Mouse (Mus musculus) adrenal gland, adult 18-20 months (tissue): ENCODE data around the gene Olfr718-ps1. TPM values are rescaled to one million over a fixed set of nuclear protein-coding genes. Genes with fewer than 3 reads are reported as not detected.

Source experiments
- DNase-seq, 2 experiments: peaks; one replicate each; pipeline ENCODE4 v3.0.0; 2021 to 2022; ENCODE audit warnings: low spot score in 2 of 2
- microRNA-seq, 2 experiments: library from miRNA; unstranded; fragments of <30 nt; microRNA quantifications; one replicate each; pipeline ENCODE4 v1.2.0; 2021; ENCODE audit warnings: borderline number of aligned reads in 2 of 2
- total RNA-seq, 2 experiments: library from RNA; stranded (reverse); gene quantifications; 1 replicate in 1 of 2; 2 replicates in 1 of 2; pipeline ENCODE4 v1.2.3; 2021

The Olfr718-ps1 gene
- total RNA-seq, 2 experiments from 2014 or later, result not detected

DNA sequence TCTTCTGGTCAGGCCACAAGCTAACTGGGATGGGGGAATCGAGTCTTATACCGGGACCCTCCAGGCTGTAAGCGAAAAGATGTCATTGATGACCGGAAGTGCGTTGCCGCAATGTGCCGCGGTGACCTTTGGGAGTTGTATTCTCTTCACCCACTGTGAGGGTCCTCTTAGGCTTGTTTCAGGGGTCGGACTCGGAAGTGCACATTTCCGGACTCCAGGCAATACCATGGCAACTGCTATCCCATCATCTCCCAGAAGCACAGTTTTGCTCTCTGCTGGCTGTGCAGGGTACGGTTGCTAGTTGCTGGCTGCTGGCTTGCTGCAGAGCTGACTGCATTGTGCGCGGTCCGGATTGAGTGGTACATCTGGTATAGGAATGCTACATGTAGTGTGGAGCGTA, 18.3 kb downstream of the Olfr718-ps1 start:
- no peak for DNase-seq

DNA sequence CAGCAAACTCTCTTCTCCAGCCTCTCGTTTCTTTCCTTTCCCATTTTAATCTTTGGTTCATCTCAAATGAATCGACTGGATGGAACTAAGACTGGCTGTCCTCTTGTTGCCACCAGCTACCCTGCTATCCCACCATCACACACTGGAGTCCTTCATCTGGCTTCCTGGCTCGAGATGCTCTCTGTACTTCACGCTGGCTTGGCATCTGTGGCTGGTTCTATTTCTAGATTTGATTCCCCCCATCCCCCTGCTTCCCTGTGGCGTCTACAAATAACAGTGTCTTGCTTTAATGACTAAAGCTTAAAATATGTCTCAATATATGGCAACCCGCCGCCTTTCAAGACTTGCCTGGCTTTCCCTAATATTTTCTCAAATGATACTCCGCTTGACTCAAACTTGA, 19.5 kb downstream of the Olfr718-ps1 start:
- DNase-seq, result no peak

DNA sequence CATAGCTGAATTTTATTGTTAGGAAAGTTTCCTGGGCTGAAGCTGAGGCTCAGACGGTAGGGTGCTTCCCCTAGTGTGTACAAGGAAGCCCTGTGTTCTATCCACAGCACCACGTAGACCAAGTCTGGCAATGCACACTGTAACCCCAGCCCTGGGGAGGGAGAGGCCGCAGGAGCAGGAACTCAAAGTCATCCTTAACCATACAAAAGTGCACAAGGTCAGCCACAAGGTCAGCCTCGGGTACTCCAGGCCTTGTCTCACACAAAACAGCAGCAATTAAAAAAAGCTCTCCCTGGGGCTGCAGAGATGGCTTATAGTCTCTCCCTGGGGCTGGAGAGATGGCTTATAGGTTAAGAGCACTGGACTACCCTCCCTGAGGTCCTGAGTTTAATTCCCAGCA, 20.5 kb downstream of the Olfr718-ps1 start:
- DNase-seq, result no peak

DNA sequence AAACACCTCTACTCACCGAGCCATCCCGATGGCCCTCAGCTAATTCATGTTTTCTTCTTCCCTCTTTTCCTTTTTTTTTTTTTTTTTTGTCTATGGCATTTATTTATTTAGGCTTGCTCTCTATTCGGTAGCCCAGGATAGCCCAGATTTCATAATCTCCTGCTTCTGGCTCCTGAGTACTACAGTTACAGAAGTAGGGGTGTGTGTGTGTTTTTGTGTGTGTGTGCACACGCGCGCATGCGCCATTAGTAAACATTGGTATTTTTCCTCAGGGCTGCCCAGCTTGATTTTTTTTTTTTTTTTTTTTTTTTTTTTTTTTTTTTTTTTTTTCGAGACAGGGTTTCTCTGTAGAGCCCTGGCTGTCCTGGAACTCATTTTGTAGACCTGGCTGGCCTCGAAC, 21.3 kb downstream of the Olfr718-ps1 start:
- DNase-seq, result no peak

DNA sequence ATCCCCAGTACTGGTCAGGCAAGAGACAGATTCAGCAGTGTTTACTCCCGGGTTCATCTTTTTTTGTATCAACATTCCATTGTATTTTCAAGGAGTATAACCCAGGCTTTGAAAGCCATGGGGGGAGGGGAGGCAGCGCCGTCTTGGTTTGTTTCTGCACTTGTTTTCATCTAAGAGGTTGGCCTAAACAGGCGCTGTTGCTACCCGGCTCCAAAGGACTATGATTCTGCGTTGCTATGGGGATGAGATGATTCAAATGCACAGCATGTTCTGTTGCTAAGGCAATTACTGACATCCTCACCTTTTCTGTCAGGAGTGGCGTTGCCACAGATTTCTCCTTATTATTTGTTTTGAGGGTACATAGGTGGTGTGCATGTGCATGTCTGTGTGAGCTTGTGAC, 21.8 kb downstream of the Olfr718-ps1 start:
- no peak for DNase-seq

DNA sequence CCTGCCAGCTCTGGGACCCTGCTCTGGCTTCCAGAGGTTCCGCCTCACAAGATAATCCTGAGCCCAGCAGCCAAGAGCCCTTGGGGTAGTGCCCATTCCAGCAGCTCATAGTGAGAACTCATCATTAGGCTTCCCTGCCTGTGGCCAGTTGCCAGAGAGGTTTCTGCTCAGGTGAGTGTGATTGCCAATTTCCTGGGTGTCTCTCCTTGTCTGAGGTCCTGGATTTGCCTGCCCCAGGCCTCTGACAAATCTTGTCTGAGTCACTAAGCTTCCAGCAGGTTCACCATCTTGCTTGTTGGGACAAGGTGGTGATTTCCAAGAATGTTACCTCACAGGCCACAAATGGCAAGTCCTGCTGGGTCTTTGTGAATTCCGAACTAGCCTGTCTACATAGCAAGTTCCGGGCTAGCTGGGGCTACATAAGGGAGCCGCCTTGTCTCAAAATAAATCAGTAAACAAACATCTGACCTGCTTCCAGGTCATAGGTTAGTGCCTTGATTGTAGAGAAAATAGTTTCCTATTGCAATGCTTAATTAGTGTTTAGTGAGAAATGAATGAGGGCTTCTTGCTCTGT, 22.5 kb downstream of the Olfr718-ps1 start:
- DNase-seq, result no peak

DNA sequence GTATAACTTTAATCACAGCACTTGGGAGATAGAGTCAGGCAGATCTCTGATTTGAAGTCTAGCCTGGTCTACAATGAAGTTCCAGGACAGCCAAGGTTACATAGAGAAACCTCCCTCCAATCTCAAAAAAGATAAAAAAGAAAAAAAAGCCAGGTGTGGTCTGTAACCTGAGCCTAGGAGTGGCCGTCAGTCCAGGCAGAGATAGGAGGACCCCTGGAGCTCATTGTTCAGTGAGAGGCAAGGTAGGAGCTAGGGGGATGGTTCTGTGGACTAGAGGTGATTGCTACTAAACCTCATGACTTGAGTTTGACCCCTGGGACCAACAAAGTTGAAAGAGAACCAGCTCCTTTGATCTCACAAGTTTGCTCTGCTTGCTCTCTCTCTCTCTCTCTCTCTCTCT, 24.7 kb downstream of the Olfr718-ps1 start:
- DNase-seq, result no peak

DNA sequence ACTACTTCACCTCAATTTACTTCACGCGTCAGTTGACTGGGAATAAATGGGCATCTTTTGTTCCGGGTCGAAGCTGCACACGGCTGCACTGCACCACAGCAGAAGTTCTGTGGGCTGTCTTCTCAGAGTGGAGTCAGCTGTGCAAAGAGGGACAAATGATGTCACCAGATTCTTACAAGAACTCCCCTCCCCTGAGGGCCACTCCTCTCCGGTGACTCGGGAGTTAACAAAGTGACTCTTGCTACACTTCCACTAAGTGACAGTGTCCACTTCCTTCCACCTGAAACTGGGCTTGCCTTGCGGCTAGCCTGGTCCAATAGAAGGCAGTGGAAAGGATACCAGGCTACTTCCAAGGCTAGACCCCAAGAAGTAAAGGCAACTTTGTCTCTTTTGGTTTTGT, 25.3 kb downstream of the Olfr718-ps1 start:
- DNase-seq, result no peak

DNA sequence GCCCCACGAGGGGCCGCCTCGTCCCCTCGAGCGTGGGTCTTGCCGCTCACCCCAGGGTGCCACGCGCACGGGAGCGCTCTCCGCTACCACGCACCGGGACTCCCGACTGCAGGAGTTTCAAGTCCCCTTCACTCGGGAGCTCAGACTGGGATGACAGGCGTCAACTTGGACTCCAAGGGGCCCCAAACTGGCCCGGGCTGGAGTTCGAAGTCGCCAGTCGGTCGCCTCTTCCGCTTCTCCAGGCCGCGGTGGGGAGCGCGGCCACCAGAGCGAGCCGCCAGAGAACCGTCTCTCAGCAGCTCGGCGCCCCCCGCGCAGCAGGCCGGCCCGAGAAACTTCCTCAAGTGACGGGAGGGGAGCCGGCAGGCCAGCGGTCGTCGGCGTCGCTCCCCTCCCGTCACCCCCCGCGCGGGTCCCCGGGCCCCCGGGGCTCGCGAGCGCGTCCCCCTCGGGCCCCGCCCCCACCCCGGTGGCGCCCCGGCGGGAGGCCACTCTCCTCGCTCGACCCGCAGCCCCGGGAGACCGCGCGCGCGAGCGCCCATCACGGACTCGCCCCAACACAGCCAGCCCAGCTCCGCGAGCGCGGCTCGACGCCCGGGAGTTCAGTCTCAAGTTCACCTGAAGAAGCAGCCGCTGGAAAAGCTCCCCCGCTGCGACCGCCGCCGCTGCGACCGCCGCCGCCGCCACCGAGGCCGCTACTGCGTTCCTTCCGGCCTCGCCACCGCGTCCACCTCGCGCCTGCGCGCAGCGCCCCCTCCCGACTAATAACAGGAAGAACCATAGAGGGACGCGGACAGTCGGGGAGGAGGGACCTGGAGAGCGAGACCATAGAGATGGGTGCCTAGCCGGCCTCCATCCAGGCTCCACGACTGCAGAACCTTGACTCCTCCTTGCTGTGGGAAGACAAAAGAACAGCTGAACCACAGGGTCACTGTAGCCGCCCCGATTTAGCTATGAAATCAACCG, 34.8 kb downstream of the Olfr718-ps1 start, which contains the start of gene Rnf216:
Gene Rnf216, minus strand, starts transcription at position 714 of the 966 bp plus-strand sequence.
- DNase-seq, result peak; percentile 90 to 94

DNA sequence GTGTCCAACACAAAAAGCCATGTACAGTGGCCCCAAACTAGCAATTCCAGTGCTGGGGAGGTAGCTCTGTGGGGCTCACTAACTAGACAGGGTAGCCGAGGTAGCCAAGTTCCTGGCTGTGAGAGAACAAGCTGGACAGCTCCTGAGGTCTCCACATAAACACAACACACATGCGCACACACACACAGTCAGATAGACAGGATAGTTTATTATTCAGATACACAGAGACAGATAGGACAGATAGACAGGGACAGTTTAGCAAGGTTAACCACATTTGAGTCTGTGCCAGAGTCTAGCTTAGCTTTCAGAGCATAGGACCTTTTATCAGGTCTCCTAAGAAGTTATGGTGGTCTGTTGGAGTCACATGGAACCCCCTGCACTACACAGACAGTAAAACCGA, 40.5 kb downstream of the Olfr718-ps1 start:
- no peak for DNase-seq

DNA sequence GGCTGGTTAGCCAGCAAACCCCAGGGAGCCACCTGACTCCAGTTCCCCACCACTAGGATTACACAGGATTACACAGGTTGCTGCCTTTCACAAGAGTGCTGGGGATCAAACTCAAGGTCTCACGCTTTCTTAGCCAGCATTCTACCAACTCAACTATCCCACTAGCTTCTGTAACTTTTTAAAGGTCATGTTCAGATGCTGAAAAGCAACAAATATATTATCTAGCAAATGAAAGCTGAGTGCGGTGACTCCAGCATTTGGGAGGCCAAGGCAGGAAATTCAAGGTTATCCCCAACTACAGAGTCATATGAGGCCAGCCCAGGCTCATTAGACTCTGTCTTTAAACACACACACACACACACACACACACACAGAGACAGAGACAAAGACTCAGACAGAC, 44.1 kb downstream of the Olfr718-ps1 start:
- DNase-seq, result peak in 1 of 2 experiments; percentile 22

DNA sequence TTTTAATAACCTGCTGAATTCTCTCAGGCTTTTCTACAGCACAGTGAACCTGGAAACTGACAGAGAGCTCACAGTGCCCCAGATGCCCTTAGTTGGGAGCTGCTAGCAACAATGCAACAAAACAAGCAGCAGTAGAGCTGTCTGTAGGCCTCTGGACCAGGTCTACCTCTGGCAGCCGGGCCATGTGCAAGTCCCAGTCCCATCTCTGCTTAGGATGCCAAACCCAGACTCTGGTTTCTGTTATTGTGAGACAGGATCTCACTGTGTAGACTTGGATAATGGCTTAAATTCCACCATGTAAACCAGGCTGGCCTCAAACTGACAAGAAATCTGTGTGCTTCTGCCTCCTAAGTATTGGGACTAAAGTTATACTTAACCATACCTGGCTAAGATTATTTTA, 45.8 kb downstream of the Olfr718-ps1 start:
- no peak for DNase-seq

DNA sequence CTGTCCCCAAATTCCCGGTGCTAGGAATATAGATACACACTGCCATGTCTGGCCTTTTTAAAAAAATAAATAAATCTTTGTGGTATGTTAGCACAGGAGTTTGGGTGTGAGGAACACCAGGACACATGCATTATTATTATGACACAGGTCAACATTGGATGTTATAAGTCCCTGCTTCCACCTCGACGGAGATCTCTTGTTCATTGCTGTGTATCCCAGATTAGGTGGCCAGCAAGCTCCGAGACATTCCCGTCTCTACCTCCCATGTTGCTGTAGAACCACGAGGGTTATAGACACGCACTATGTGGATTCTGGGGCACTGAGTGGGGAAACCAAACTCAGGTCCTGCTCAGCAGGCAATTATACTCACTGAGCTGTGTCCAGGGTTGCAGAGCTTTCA, 52.1 kb downstream of the Olfr718-ps1 start:
- DNase-seq, result no peak

DNA sequence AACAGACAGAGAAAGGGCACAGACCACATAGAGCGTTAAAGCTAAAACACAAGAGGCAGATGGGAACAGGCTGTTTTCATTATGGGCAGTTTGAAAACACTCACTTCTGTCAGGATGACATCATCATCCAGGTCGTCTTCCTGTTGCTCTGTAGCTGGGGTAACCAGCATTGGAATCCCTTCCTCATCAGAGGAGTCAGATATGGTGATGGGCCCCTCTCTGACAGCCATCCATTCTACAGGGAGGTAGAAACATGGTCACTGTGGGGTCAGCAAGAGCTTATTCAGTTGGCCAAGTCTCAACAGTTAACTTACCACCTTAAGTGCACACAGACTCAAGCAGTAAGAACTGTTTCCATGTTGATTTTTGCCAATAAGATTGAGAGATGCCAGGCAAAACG, 54.5 kb downstream of the Olfr718-ps1 start:
- no peak for DNase-seq

DNA sequence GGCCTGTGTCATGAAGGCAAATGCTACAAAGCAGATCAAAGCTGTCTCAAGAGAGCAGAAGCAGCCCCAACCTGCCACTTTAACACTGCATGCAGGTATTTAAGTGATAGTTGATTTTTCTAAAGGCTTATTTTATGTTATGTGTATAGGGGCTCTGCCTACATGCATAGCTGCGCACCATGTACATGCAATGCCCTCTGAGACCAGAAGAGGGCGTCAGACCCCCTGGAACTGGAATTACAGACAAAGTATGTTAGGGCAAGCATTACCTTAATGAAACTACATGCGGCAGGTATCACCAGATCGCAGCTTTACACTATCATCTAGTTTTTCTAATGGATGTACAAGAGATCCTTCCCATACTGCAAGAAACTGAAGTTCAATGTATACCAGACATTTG, 62.5 kb downstream of the Olfr718-ps1 start:
- DNase-seq, result peak; percentile 41 to 53

Small RNA genes lying within 50 kb of the gene (microRNA-seq; reads per million reads assigned to microRNA genes)
- gene Gm44405, result 0 reads per million in 2 experiments

Other genes with a start within 250 kb of the Olfr718-ps1 start
- gene Actb, start 240.8 kb downstream of the Olfr718-ps1 start, total RNA-seq, result 1,000 to 10,000 TPM; 2,759 to 3,567 TPM
- 10 to 100 TPM; 17.3 to 25.6 TPM for gene Fscn1, start 187.2 kb downstream of the Olfr718-ps1 start, total RNA-seq
- 10 to 100 TPM; 33.6 to 44.9 TPM for gene Rnf216, start 34.6 kb downstream of the Olfr718-ps1 start, total RNA-seq
- gene Rbak, start 33.2 kb upstream of the Olfr718-ps1 start, total RNA-seq, result 10 to 100 TPM in 1 of 2 experiments, 1 to 10 TPM in 1; 9.7 to 10.8 TPM
- gene Spdye4b, start 33.4 kb upstream of the Olfr718-ps1 start, total RNA-seq, result not detected
- gene Spdye4a, start 79.3 kb upstream of the Olfr718-ps1 start, total RNA-seq, result not detected
- gene Zfp12, start 87.6 kb upstream of the Olfr718-ps1 start, total RNA-seq, result 10 to 100 TPM; 21.2 to 22.1 TPM
- 1 to 10 TPM; 6.1 to 7.7 TPM for gene Zfp316, start 122.4 kb upstream of the Olfr718-ps1 start, total RNA-seq
- gene Zfp853, start 146.0 kb upstream of the Olfr718-ps1 start, total RNA-seq, result under 1 TPM; 0.17 to 0.38 TPM
- 10 to 100 TPM; 22.9 to 34.2 TPM for gene E130309D02Rik, start 167.8 kb upstream of the Olfr718-ps1 start, total RNA-seq
- 10 to 100 TPM; 60.7 to 68.5 TPM for gene Zdhhc4, start 181.7 kb upstream of the Olfr718-ps1 start, total RNA-seq
- under 1 TPM; 0.26 to 0.36 TPM for gene Grid2ip, start 209.8 kb upstream of the Olfr718-ps1 start, total RNA-seq